Mouse (Mus musculus) left cerebral cortex, postnatal 14 days (tissue): ENCODE data around the gene Oas1d. TPM values are rescaled to one million over a fixed set of nuclear protein-coding genes. Genes with fewer than 3 reads are reported as not detected.
"Not testable (repeated sequence)": the region's sequence is repeated elsewhere in the genome, so short reads cannot be mapped to it uniquely, and the experiment has no call there.

Source experiments
- DNase-seq, 2 experiments: peaks; one replicate each; pipeline ENCODE4 v3.0.0; 2021 to 2022; ENCODE audit warnings: low spot score in 2 of 2, mixed read lengths in 1 of 2
- intact Hi-C: fragments of 180-260 bp; cut with DNase I; formaldehyde crosslinking; loops from one replicate; pipeline ENCODE4 v1.15.1; 2025
- total RNA-seq, 2 experiments: library from RNA; stranded (reverse); gene quantifications; 2 replicates each; pipeline ENCODE4 v1.2.3; 2021

Gene Oas1d
- total RNA-seq, 2 experiments from 2014 or later: not detected

DNA sequence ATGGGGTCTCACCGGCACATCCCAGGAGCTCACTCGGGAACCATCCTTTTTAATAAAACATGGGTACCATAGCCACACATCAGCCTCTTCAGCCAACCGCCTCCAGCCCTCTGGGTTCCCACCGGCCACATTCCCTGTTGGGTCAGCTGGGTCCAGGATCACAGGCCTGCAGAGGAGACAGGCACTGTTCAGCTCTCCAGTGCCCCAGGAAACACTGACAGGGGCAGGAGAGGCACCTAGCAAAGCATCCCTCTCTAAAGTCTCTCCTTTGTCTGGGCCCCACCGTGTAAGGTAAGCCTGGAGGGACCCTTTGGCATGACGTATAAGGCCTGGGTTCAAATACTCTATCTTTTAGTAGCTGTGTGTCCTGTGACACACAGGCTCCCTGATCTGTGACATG, 16.0 kb upstream of the Oas1d start:
- DNase-seq: no peak
- intact Hi-C loops: no loop called here

DNA sequence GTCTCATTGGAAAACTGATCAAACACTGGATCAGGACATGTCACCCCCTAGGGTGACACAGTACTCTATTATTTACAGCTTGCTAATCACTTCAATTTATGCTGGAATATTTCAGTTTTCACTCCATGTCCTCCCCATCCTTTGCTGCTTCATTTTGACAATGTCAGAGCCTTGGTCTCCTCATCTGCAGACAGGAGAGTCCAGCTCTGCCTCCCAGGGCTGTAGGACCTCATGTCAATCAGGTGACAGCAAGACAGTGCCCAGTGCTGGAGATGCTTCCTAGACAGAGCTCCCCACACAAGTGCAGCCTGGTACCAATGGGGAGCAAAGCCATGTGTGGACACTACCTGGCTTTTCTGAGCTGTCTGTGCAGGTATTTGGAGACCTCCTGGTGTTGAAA, 15.6 kb upstream of the Oas1d start:
- intact Hi-C loops: no loop called here

GRCm38 (mm10) chr5:120900666-120901065, 13.7 kb upstream of the Oas1d start:
- intact Hi-C loops: no loop called here
- DNase-seq: no peak

More for the DNA sequence above, 15.6 kb upstream of the Oas1d start:
- no peak for DNase-seq

DNA sequence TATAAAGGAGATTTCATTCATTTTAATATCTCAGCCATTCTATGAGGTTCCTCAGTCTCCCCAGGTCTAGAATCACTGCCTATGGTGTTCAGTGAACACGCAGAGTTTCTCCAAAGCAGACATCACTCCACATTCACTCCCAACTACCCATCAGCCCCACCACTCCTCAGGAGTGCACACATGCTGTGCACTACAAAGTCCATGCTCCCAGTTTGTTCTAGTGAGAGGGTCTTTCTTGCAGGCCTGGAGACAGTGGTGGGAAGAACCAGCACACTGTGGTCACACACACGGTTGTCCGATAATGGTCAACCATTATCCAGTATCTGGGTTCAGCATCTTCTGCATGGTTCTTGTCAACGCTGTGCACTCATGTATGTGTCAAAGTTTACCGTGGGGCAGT, 12.3 kb upstream of the Oas1d start:
- intact Hi-C loops: no loop called here
- no peak for DNase-seq

DNA sequence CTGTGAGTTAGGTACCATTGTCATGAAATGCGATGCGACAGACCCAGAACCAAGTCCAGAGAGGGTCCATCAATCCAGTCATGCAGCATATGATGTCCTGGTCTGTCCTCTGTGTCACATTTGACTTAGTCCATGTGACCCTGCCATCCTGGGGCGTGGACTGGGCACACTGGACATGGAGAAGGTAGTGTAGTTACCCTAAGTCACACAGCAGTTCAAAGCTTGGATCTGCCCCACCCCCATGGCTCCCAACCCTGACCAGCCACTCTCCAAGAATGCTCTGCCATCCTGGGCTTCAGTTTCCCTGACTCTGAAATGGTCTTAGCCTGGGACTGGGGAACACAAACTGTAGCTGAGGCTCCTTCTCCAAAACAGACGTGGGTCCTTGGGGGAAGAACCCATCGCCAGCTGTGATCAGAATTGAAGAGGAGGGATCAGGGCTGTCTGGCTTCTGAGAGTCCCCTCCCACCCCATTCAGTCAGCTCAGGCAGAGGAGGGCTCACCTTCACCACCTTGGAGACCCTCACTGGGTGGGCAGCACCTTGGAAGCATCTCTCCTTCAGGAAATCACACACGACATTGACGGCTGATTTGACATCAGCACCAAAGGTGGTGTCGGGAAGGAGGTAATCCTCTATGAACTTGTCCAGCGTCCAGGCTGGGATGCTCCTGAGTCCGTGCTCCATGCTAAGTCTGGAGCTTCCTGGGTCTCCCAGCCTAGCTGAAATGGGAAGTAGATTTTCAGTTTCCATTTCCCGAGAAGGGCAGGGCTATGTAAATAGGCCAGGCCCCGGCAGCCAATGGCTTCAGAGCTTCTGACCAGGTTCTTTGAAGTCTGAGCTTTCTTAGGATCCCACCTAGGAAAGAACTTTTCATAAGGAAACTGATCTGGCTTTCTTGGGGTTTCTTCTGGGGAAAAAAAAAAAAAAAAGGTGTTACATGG, 7.3 kb upstream of the Oas1d start, which contains the start of gene Oas1a:
Oas1a (minus strand) TSS at position 731 of the 943 bp plus-strand sequence.
- DNase-seq, intact Hi-C loops: not testable (repeated sequence)

DNA sequence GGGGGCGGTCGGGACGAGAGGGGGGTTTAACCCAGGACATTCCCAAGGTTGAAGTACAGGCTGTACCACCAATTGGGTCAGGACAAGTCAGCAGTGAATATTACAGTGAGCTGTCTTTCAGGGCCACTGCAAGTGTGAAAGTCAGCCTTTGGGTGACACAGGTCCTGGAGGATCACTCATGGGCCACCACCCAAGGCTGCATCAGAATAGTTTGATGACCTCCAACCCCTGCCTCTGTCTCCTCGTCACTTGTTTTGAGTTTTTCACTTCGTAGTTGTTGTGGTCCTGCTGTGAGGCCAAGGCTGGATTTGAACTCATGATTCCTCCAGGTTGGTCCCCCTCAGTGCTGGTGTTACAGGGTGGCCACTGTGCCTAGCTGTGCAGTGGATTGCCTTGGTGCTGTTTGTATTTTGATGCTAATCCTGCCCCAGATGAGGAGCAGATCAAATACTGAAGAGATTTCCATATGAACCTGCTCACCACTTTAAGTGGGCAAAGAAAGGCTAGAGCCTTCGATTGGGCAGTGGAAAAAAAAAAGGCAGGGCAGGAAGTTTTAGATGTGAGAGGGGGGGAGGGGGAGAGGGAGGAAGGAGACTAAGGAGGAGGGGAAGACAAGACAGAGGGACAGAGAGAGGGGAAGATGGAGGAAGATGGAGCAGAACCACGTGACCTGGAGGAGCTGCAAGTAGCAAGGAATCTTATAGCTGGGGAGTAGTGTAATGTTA, 6.0 kb upstream of the Oas1d start:
- intact Hi-C loops: no loop called here
- no peak for DNase-seq

DNA sequence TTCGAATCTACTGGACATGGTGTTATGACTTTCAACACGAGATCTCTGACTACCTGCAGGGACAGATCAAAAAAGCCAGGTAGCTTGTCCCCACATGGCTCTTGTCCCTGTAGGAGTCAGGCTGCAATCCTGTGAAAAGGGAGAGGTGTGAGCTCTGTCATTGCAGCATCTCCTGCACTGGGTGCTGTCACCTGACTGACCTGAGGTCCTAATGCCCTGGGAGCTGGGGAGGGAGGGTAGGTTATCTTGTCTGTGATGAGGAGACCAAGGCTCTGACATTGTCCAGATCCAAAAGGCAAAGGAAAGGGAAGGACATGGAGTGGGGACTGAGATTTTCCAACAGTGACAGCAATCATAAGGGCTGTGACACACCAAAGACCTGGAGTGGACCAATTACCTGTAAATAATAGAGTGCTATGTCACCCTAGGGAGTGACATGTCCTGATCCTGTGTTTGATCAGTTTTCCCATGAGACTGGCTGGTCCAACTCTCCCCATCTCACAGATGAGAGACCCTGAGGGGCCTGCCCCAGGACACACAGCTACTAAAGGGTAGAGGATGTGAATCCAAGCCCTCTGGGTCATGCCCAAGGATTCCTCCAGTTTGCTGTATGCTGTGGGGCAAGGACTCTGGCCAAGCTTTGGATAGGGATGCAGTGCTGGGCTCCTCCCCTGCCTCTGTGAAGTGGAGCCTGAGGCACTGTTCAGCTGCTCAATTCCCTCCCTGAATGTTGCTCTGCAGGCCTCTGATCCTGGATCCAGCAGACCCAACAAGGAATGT, 5.0 kb downstream of the Oas1d start:
- intact Hi-C loops, DNase-seq: not testable (repeated sequence)

- intact Hi-C loops: no loop called here
- no peak for DNase-seq
These were observed 6.0 kb downstream of the Oas1d start for GRCm38 (mm10) chr5:120920296-120920695.

DNA sequence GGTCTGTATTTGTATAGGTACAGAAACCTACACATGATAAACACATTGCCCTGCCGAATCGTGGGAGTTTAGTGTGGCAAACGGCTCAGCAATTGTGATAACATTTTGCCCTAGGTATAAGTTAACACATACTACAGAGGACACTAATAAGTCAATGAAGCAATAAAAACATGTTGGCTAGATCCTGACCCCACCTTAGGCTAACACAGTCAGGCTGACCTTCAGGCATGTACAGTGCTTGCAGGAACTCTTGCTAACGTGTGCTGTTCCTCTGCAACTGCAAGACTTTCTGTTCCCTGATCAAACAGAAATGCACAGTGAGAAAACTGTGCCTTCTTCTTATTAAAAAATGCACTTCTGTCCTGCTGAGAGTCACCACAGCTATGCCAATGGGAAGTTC, 9.6 kb downstream of the Oas1d start:
- DNase-seq: no peak
- intact Hi-C loops: no loop called here

- intact Hi-C loops, DNase-seq: not testable (repeated sequence)
These were observed 10.2 kb downstream of the Oas1d start for GRCm38 (mm10) chr5:120924520-120924919.

- DNase-seq: not testable (repeated sequence)
- intact Hi-C loops: loop anchor here (5.0 kb wide), 1 partner anchor 89 kb away; no protein-coding TSS in a partner anchor
These were observed 12.0 kb downstream of the Oas1d start for GRCm38 (mm10) chr5:120926311-120926710.

DNA sequence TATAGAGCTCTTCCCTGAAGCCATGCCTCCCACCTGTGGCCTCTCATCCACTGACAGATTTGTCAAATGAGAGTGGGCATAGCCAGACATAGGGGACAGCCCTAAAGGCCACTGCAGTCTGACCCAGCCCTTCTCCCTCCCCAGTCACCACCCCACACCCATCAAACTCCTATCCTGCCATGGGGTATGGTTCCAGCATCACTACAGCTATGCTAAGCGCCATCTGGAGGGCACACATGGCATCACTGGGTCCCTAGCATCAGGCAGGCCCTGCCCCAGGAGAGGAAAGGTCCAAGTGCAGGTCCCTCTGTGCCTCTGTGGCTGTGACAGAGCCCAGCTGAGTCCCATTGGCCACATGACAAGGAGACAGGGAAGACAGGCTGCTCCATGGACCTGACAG, 12.7 kb downstream of the Oas1d start:
- intact Hi-C loops: loop anchor here (5.0 kb wide), 1 partner anchor 90 kb away; no protein-coding TSS in a partner anchor
- no peak for DNase-seq

- DNase-seq: no peak
- intact Hi-C loops: loop anchor here (2.0 kb wide), 1 partner anchor 119 kb away; no protein-coding TSS in a partner anchor
These were observed 19.6 kb downstream of the Oas1d start for GRCm38 (mm10) chr5:120933966-120934365.

- intact Hi-C loops: no loop called here
- no peak for DNase-seq
These were observed 23.5 kb downstream of the Oas1d start for GRCm38 (mm10) chr5:120937841-120938240.

- intact Hi-C loops: no loop called here
- no peak for DNase-seq
These were observed 24.2 kb downstream of the Oas1d start for GRCm38 (mm10) chr5:120938586-120938985.

DNA sequence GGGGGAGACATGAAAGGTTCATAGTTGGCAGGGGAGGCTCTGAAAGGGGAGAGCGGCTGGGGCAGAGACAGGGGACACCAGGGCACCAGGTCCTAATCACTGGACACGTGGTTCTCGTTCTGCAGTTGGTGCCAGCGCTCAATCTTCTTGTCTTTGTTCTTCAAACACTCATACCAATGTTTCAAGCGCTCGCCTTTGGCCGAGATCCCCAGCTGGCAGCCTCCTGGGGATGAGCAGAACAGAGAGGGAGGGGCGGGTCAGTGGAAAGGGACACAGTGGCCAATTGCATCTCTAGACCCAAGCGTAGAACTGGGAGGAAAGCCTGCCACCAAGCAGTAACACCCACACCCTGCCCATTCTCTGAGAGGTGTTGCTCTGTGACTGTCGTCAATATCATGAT, 27.7 kb downstream of the Oas1d start:
- intact Hi-C loops: no loop called here
- DNase-seq: peak in 1 of 2 experiments; percentile 26

DNA sequence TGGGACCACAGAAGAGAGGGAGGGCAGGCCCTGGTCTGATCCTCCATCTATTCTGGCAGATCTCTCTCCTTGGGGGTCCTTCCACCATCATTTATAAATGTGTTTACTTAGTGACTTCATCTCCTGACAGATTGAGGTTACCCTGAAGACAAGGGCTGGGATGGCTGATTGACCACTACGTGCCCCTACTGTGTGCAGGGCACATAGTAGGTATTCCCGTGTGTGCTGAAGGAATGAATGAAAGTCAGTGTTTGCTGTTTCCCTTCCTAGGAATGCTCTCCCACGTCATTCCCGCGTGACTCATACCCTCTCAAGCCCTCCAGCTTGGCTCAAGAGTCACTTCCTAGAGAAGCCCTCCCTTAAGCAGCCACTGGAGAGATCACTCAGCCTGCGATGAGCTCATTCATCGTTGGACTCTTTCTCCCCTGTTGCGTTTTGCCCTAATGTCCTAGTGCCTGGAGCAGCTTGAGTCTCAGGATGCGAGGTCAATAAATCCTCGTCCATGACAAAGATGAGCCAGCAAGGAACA, 38.0 kb downstream of the Oas1d start:
- intact Hi-C loops: loop anchor here (5.0 kb wide), 1 partner anchor 220 kb away; no protein-coding TSS in a partner anchor
- no peak for DNase-seq

DNA sequence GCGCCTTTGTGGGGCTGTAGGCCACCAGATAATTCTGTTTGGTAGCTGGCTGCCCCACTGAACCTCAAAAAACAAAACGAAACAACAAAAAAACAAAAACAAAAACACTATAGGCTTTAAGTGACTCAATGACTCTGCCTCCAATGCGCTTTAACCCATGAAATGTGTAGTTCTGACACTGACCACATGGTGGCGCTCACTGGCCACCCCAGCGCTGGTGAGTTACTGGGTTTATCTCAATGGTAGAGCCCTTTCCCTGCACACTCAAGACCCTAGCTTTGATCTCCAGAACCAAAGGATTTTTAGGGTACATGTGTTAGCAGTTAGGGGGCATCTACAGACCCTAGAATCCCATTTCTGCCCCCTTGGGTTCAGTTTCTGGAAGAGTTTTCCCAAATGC, 39.6 kb downstream of the Oas1d start:
- DNase-seq: peak; percentile 39 to 73
- intact Hi-C loops: loop anchor here (5.0 kb wide), 1 partner anchor 218 kb away; no protein-coding TSS in a partner anchor

GRCm38 (mm10) chr5:120961004-120961403, 46.7 kb downstream of the Oas1d start:
- no peak for DNase-seq
- intact Hi-C loops: no loop called here
